Mouse (Mus musculus): ENCODE results near the gene Lhfp. TPM values are rescaled to one million over a fixed set of nuclear protein-coding genes. Genes with fewer than 3 reads are reported as not detected.
"Not testable (repeated sequence)": the region's sequence is repeated elsewhere in the genome, so short reads cannot be mapped to it uniquely, and the experiment has no call there.

Lhfp gene
- total and polyA plus RNA-seq, 2 experiments, result 10.6 to 15.3 TPM

- H3K4me3 ChIP-seq (ENCODE audit: insufficient read depth, low read depth, low read length), result no peak overlapping the region
- no peak overlapping the region for H3K9ac ChIP-seq (ENCODE audit: low read depth, low read length)
- no peak for TF ChIP-seq CTCF (IDR thresholded peaks at IDR 0.05; ENCODE audit: low read depth, low read length)
- TF ChIP-seq POLR2A (IDR thresholded peaks at IDR 0.05; ENCODE audit: extremely low read depth, insufficient read depth, low read length), result no peak
- WGBS, result 80% methylated on average over 6 of the region's 6 CpGs
- H3K27me3 ChIP-seq (ENCODE audit: control insufficient read depth, insufficient read depth, low read length), result no peaks in the 10 kb centered on the region
- H3K4me1 ChIP-seq (ENCODE audit: control insufficient read depth, insufficient read depth, low read length), result no peaks in the 10 kb centered on the region
- H3K79me2 ChIP-seq (ENCODE audit: control insufficient read depth, insufficient read depth, low read length), result no peaks in the 10 kb centered on the region; the same call in 1 of the 2 replicates
- H3K27ac ChIP-seq (replicated peaks; ENCODE audit: insufficient read depth, low read depth, low read length), result no peak overlapping the region
- H3K36me3 ChIP-seq (ENCODE audit: control insufficient read depth, insufficient read depth, low read length), result no peaks in the 10 kb centered on the region
- DNase-seq (ENCODE audit: extremely low read depth, low read depth, low spot score), result no peak
Observed at GRCm38 (mm10) chr3:53226223-53226622, 184.9 kb downstream of the Lhfp start.

DNA sequence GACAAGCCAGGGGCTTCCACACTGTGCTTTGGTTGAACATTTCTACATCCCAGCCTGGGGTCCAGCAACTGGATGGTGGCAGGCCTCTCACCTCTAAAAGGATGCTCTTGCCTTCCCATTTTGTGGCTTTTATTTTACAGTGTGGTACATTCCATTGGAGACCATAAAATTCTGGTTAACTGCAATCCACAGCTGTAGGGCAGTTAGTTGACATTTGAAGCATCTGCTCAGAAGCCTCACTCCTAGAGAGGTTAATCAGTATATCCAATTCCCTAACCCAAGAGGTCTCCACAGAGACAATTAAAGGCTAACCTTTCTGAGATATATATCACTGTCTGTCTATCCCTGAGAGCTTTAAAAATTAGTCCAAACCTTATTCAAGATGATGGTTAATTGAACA is 186.5 kb downstream of the Lhfp start:
- no peak overlapping the region for H3K27ac ChIP-seq (replicated peaks; ENCODE audit: insufficient read depth, low read depth, low read length)
- H3K4me1 ChIP-seq (ENCODE audit: control insufficient read depth, insufficient read depth, low read length), result no peaks in the 10 kb centered on the region
- no peaks in the 10 kb centered on the region for H3K36me3 ChIP-seq (ENCODE audit: control insufficient read depth, insufficient read depth, low read length)
- no peaks in the 10 kb centered on the region for H3K79me2 ChIP-seq (ENCODE audit: control insufficient read depth, insufficient read depth, low read length)
- TF ChIP-seq CTCF (IDR thresholded peaks at IDR 0.05; ENCODE audit: low read depth, low read length) (no peak), POLR2A (IDR thresholded peaks at IDR 0.05; ENCODE audit: extremely low read depth, insufficient read depth, low read length) (no peak)
- no peaks in the 10 kb centered on the region for H3K27me3 ChIP-seq (ENCODE audit: control insufficient read depth, insufficient read depth, low read length)
- no peak for DNase-seq (ENCODE audit: extremely low read depth, low read depth, low spot score)
- H3K9ac ChIP-seq (ENCODE audit: low read depth, low read length), result no peak overlapping the region
- no peak overlapping the region for H3K4me3 ChIP-seq (ENCODE audit: insufficient read depth, low read depth, low read length)

DNA sequence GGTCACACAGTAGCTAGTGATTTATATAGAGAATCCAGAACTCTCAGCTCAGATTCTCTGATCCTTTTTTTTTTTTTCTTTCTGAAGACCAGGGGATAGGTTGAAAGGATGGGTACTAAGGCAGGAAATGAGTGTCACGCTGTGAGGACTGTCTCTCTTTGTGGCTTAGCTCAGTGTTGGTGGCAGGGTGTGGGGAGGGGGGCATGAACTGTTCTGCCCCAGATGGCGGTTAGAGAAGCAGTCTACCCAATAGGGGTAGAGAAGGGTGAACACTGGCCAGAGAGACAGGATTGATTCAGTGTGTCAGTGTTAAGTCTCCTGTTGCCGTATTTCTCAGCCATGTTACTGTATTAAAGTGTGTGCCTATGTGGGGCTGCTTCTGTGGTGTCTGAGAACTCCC is 189.2 kb downstream of the Lhfp start:
- Histone ChIP-seq H3K79me2 (ENCODE audit: control insufficient read depth, insufficient read depth, low read length) (no peaks in the 10 kb centered on the region), H3K27ac (replicated peaks; ENCODE audit: insufficient read depth, low read depth, low read length) (no peak overlapping the region), H3K27me3 (ENCODE audit: control insufficient read depth, insufficient read depth, low read length) (no peaks in the 10 kb centered on the region), H3K4me3 (ENCODE audit: insufficient read depth, low read depth, low read length) (no peak overlapping the region), H3K36me3 (ENCODE audit: control insufficient read depth, insufficient read depth, low read length) (no peaks in the 10 kb centered on the region), H3K9ac (ENCODE audit: low read depth, low read length) (no peak overlapping the region), H3K4me1 (ENCODE audit: control insufficient read depth, insufficient read depth, low read length) (no peaks in the 10 kb centered on the region)
- DNase-seq (ENCODE audit: extremely low read depth, low read depth, low spot score), result no peak
- 82% methylated on average over 3 of the region's 3 CpGs for WGBS
- TF ChIP-seq CTCF (IDR thresholded peaks at IDR 0.05; ENCODE audit: low read depth, low read length) (no peak), POLR2A (IDR thresholded peaks at IDR 0.05; ENCODE audit: extremely low read depth, insufficient read depth, low read length) (no peak)

- 50% methylated on average over 3 of the region's 3 CpGs for WGBS
- H3K27ac ChIP-seq (replicated peaks; ENCODE audit: insufficient read depth, low read depth, low read length), result no peak overlapping the region
- DNase-seq (ENCODE audit: extremely low read depth, low read depth, low spot score), result no peak
- no peak overlapping the region for H3K4me3 ChIP-seq (ENCODE audit: insufficient read depth, low read depth, low read length)
- no peaks in the 10 kb centered on the region for H3K4me1 ChIP-seq (ENCODE audit: control insufficient read depth, insufficient read depth, low read length)
- H3K27me3 ChIP-seq (ENCODE audit: control insufficient read depth, insufficient read depth, low read length), result no peaks in the 10 kb centered on the region
- H3K36me3 ChIP-seq (ENCODE audit: control insufficient read depth, insufficient read depth, low read length), result no peaks in the 10 kb centered on the region
- no peak for TF ChIP-seq CTCF (IDR thresholded peaks at IDR 0.05; ENCODE audit: low read depth, low read length)
- no peak for TF ChIP-seq POLR2A (IDR thresholded peaks at IDR 0.05; ENCODE audit: extremely low read depth, insufficient read depth, low read length)
- H3K9ac ChIP-seq (ENCODE audit: low read depth, low read length), result no peak overlapping the region
- no peaks in the 10 kb centered on the region for H3K79me2 ChIP-seq (ENCODE audit: control insufficient read depth, insufficient read depth, low read length)
Observed at GRCm38 (mm10) chr3:53231112-53231511, 189.8 kb downstream of the Lhfp start.

DNA sequence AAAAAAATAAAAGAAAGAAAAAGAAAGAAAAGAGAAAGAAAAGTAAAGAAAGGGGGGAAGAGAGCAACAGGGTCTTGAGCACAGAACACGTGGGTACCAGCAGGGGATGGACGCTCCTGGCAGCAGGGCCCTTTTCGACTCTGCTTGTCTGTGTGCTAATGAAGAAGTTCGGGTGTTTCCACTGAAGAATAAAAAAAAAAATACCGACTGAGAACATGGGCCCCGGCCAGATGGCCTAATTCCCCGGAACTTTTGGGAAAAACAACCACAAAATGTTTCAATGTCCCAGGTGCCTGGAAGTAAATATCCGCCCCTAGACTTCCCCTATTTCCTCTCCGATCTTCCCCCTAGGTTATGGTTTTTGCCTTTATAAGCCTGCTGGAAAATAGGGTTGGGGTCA is 191.1 kb downstream of the Lhfp start:
- 90% methylated on average over 9 of the region's 9 CpGs for WGBS
- not testable (repeated sequence) for H3K79me2 ChIP-seq (ENCODE audit: control insufficient read depth, insufficient read depth, low read length); H3K27ac ChIP-seq (replicated peaks; ENCODE audit: insufficient read depth, low read depth, low read length); H3K4me3 ChIP-seq (ENCODE audit: insufficient read depth, low read depth, low read length); H3K9ac ChIP-seq (ENCODE audit: low read depth, low read length); DNase-seq (ENCODE audit: extremely low read depth, low read depth, low spot score); H3K27me3 ChIP-seq (ENCODE audit: control insufficient read depth, insufficient read depth, low read length); H3K36me3 ChIP-seq (ENCODE audit: control insufficient read depth, insufficient read depth, low read length); H3K4me1 ChIP-seq (ENCODE audit: control insufficient read depth, insufficient read depth, low read length)

- Histone ChIP-seq H3K4me3 (ENCODE audit: insufficient read depth, low read depth, low read length) (no peak overlapping the region), H3K36me3 (ENCODE audit: control insufficient read depth, insufficient read depth, low read length) (no peaks in the 10 kb centered on the region), H3K27ac (replicated peaks; ENCODE audit: insufficient read depth, low read depth, low read length) (no peak overlapping the region), H3K9ac (ENCODE audit: low read depth, low read length) (no peak overlapping the region), H3K27me3 (ENCODE audit: control insufficient read depth, insufficient read depth, low read length) (no peaks in the 10 kb centered on the region), H3K79me2 (ENCODE audit: control insufficient read depth, insufficient read depth, low read length) (no peaks in the 10 kb centered on the region), H3K4me1 (ENCODE audit: control insufficient read depth, insufficient read depth, low read length) (no peaks in the 10 kb centered on the region)
- TF ChIP-seq CTCF (IDR thresholded peaks at IDR 0.05; ENCODE audit: low read depth, low read length), result peak; percentile 54
- no peak for TF ChIP-seq POLR2A (IDR thresholded peaks at IDR 0.05; ENCODE audit: extremely low read depth, insufficient read depth, low read length)
- no peak for DNase-seq (ENCODE audit: extremely low read depth, low read depth, low spot score)
Observed at GRCm38 (mm10) chr3:53234689-53235088, 193.4 kb downstream of the Lhfp start.
